In genomic region chr1:159393931-159394330, GRCm38 (mm10) we compare ENCODE assay signal across 16 mouse cellular contexts.
DNase-seq lines count a peak whose midpoint lies in the region; TF ChIP-seq lines count a peak whose summit lies in the region.
"Had no signal": no experiment of that assay in that cellular context is flagged by ENCODE, and none has a peak within 500 bp of the region (broad histone marks: within the 10 kb centered on the region; RNA-seq: fewer than 3 reads in every experiment).

No protein-coding gene starts in this region.

- no peaks in the 10 kb centered on the region for H3K79me2 ChIP-seq in heart, adult 2 months (replicated peaks; ENCODE audit: control insufficient read depth, insufficient read depth, low read length)

- H3K4me3 ChIP-seq in heart, adult 2 months, result no peak overlapping the region
- H3K4me3 ChIP-seq in brown adipose tissue, adult 24 weeks (ENCODE audit: insufficient read depth, low read depth, low read length), result no peak overlapping the region
- no peak overlapping the region for H3K4me3 ChIP-seq in embryonic fibroblast, embryonic 13.5 days (ENCODE audit: insufficient read depth, low read length)
- H3K4me3 ChIP-seq: forebrain, embryonic 13.5 days; heart, embryonic 12.5 days; hindbrain, embryonic 10.5 days; intestine, embryonic 15.5 days; midbrain, embryonic 15.5 days; neural tube, embryonic 12.5 days; stomach, embryonic 15.5 days had no signal

- 17% methylated on average over 1 of the region's 1 CpGs for WGBS in heart, adult 2 months

- H3K9ac ChIP-seq in heart, adult 2 months (ENCODE audit: low read depth, low read length), result no peak overlapping the region
- H3K9ac ChIP-seq: forebrain, embryonic 13.5 days; heart, embryonic 12.5 days; intestine, embryonic 15.5 days; liver, postnatal 0 days; midbrain, embryonic 15.5 days; neural tube, embryonic 12.5 days; stomach, embryonic 15.5 days had no signal

- no peaks in the 10 kb centered on the region for H3K27me3 ChIP-seq in heart, adult 2 months (ENCODE audit: control insufficient read depth, insufficient read depth, low read length)
- H3K27me3 ChIP-seq: forebrain, embryonic 13.5 days; intestine, embryonic 15.5 days; midbrain, embryonic 15.5 days; neural tube, embryonic 12.5 days; stomach, embryonic 15.5 days had no signal

- H3K36me3 ChIP-seq in heart, adult 2 months (ENCODE audit: control insufficient read depth, insufficient read depth, low read length), result no peaks in the 10 kb centered on the region
- H3K36me3 ChIP-seq: heart, embryonic 12.5 days; hindbrain, embryonic 10.5 days; intestine, embryonic 15.5 days; midbrain, embryonic 15.5 days; neural tube, embryonic 12.5 days; stomach, embryonic 15.5 days had no signal

- no peak for TF ChIP-seq CTCF in heart, adult 2 months (IDR thresholded peaks at IDR 0.05)
- no peak for TF ChIP-seq CTCF in embryonic fibroblast, embryonic 13.5 days (IDR thresholded peaks at IDR 0.05; ENCODE audit: borderline replicate concordance, insufficient read depth, low read length)

- 0 out of 2 replicates have a peak, but pooled peaks cover 3% of the 10 kb centered on the region for H3K4me1 ChIP-seq in heart, adult 2 months (ENCODE audit: control insufficient read depth, insufficient read depth, low read length)
- H3K4me1 ChIP-seq in brown adipose tissue, adult 24 weeks (ENCODE audit: control insufficient read depth, insufficient read depth, insufficient read length, low read length), result no peaks in the 10 kb centered on the region
- H3K4me1 ChIP-seq in embryonic fibroblast, embryonic 13.5 days (ENCODE audit: control insufficient read depth, insufficient read depth, low read length), result peaks cover 12% of the 10 kb centered on the region
- H3K4me1 ChIP-seq: midbrain, embryonic 15.5 days had no signal

- no peak for DNase-seq in heart, adult 2 months
- DNase-seq in heart, adult 8-10 months (ENCODE audit: low spot score), result no peak
- peak; percentile 15 for DNase-seq in lung, postnatal 10 days
- no peak for DNase-seq in lung, postnatal 25 days (ENCODE audit: low spot score)
- DNase-seq in cerebellum, adult 9-11 months, result no peak
- DNase-seq: cerebellum, adult 9-10 months; liver, postnatal 0 days had no signal

- intact Hi-C loops in heart, adult 2 months (cut with DNase I), result loop anchor here (5.0 kb wide), 2 partner anchors 128 to 688 kb away; partner anchors contain the start of gene Tnr

- TF ChIP-seq POLR2A in heart, adult 2 months (IDR thresholded peaks at IDR 0.05; ENCODE audit: insufficient read depth, low read depth, low read length), result no peak
- no peak for TF ChIP-seq POLR2A in embryonic fibroblast, embryonic 13.5 days (IDR thresholded peaks at IDR 0.05; ENCODE audit: low read depth, low read length)

- TF ChIP-seq EP300 in heart, adult 2 months (IDR thresholded peaks at IDR 0.05; ENCODE audit: insufficient read depth, low read depth, low read length), result no peak

- H3K27ac ChIP-seq in heart, adult 2 months, result peak overlapping the region; percentile 40
- H3K27ac ChIP-seq in brown adipose tissue, adult 24 weeks (replicated peaks; ENCODE audit: low read depth, low read length), result peak overlapping the region; percentile 36; the same call in 1 of the 2 replicates
- H3K27ac ChIP-seq in embryonic fibroblast, embryonic 13.5 days (ENCODE audit: insufficient read depth, low read length), result peak overlapping the region; percentile 93
- H3K27ac ChIP-seq: forebrain, embryonic 13.5 days; midbrain, embryonic 15.5 days; neural tube, embryonic 12.5 days; stomach, embryonic 15.5 days had no signal

Comparison
In these comparisons a context has a peak if more than half of its experiments do, and no peak if none do; other contexts are left out.
1. H3K27ac ChIP-seq: peak in every context shown above with its lines; median percentile 93 in embryonic fibroblast, embryonic 13.5 days; 40 in heart, adult 2 months; 36 in brown adipose tissue, adult 24 weeks.